Mouse (Mus musculus) liver, embryonic 11.5 days (tissue): ENCODE data around the gene Ppp1r1a. TPM values are rescaled to one million over a fixed set of nuclear protein-coding genes. Genes with fewer than 3 reads are reported as not detected.

Experiments
- ATAC-seq: fragments of 200-750 bp; cut with Nextera tagmentation; replicated peaks from 2 replicates; pipeline ENCODE4 v1.8.0; 2017; ENCODE audit warnings: moderate number of reproducible peaks, mild to moderate bottlenecking, moderate TSS enrichment, moderate library complexity; ENCODE audit not compliant: low FRiP score
- DNase-seq: peaks from one replicate; pipeline ENCODE4 v3.0.0-alpha.2; 2017; ENCODE audit warnings: low spot score
- H3K27ac ChIP-seq: fragments of 300-500 bp; sonication (generic); 2 replicates; pipeline ENCODE4 v1.5.1; 2014; ENCODE audit warnings: mild to moderate bottlenecking, low read depth, low read length, control low read depth
- H3K27me3 ChIP-seq: fragments of 300-500 bp; sonication (generic); replicated peaks from 2 replicates; pipeline ENCODE4 v1.6.1; 2014; ENCODE audit warnings: low read length, mixed read lengths; ENCODE audit not compliant: control insufficient read depth, insufficient read depth
- H3K36me3 ChIP-seq: fragments of 300-500 bp; sonication (generic); 2 replicates; pipeline ENCODE4 v1.6.1; 2014; ENCODE audit warnings: mild to moderate bottlenecking, low read length, moderate library complexity, mixed read lengths; ENCODE audit not compliant: control insufficient read depth, insufficient read depth
- H3K4me1 ChIP-seq: fragments of 300-500 bp; sonication (generic); replicated peaks from 2 replicates; pipeline ENCODE4 v1.6.1; 2014; ENCODE audit warnings: low read length, mixed read lengths; ENCODE audit not compliant: control insufficient read depth, insufficient read depth
- H3K4me2 ChIP-seq: fragments of 300-500 bp; sonication (generic); 2 replicates; pipeline ENCODE4 v1.6.1; 2014; ENCODE audit warnings: mild to moderate bottlenecking, control low read depth, moderate library complexity
- H3K4me3 ChIP-seq: fragments of 300-500 bp; sonication (generic); 2 replicates; pipeline ENCODE4 v1.5.1; 2014; ENCODE audit warnings: low read depth, low read length, control low read depth
- H3K9ac ChIP-seq: fragments of 300-500 bp; sonication (generic); 2 replicates; pipeline ENCODE4 v1.6.1; 2014; ENCODE audit warnings: low read depth, low read length, control low read depth
- H3K9me3 ChIP-seq: fragments of 300-500 bp; sonication (generic); 2 replicates; pipeline ENCODE4 v1.6.1; 2016; ENCODE audit warnings: low read length, inconsistent platforms, mixed read lengths; ENCODE audit not compliant: control insufficient read depth
- WGBS: fragments of 180-500 bp; shearing (Covaris S2); extraction: QIAGEN DNeasy Blood & Tissue Kit; methylation state at CpG from one replicate; pipeline ENCODE4 v1.1.7; 2014; 5-methylcytosine and 5-hydroxymethylcytosine counted together
- polyA plus RNA-seq: library from polyadenylated mRNA; unstranded; fragments of >200 nt; fragmentation: Nextera tagmentation; extraction: Ambion mirVana; gene quantifications from 2 replicates; pipeline ENCODE4 v1.2.1, GENCODE M21; 2014

The Ppp1r1a gene
- polyA plus RNA-seq, 1 experiment from 2014 or later = 2.6 TPM

GRCm38 (mm10) chr15:103522458-103523099 is 15.2 kb downstream of the Ppp1r1a start:
- ATAC-seq = no peak
- H3K9ac ChIP-seq = no peak overlapping the region

GRCm38 (mm10) chr15:103519386-103520378 is 18.1 kb downstream of the Ppp1r1a start:
- H3K36me3 ChIP-seq = no peaks in the 10 kb centered on the region
- H3K27ac ChIP-seq = no peak overlapping the region
- H3K4me3 ChIP-seq = no peak overlapping the region
- ATAC-seq (no peak), DNase-seq (no peak)
- no peak overlapping the region for H3K4me2 ChIP-seq
- H3K9me3 ChIP-seq = no peaks in the 10 kb centered on the region
- H3K4me1 ChIP-seq = no peaks in the 10 kb centered on the region
- no peak overlapping the region for H3K9ac ChIP-seq
- WGBS = 32% methylated on average over 4 of the region's 4 CpGs
- H3K27me3 ChIP-seq = 0 out of 2 replicates have a peak, but pooled peaks cover 2% of the 10 kb centered on the region

More at GRCm38 (mm10) chr15:103522458-103523099, 15.2 kb downstream of the Ppp1r1a start:
- DNase-seq = no peak
- Histone ChIP-seq H3K27me3 (no peaks in the 10 kb centered on the region), H3K4me3 (no peak overlapping the region), H3K36me3 (no peaks in the 10 kb centered on the region), H3K4me1 (no peaks in the 10 kb centered on the region), H3K4me2 (no peak overlapping the region), H3K27ac (no peak overlapping the region), H3K9me3 (no peaks in the 10 kb centered on the region)
- WGBS = 53% methylated on average over 3 of the region's 3 CpGs

GRCm38 (mm10) chr15:103518600-103519385 is 19.0 kb downstream of the Ppp1r1a start:
- H3K27ac ChIP-seq = no peak overlapping the region
- H3K36me3 ChIP-seq = no peaks in the 10 kb centered on the region
- WGBS = 22% methylated on average over 5 of the region's 5 CpGs
- no peaks in the 10 kb centered on the region for H3K4me1 ChIP-seq
- no peaks in the 10 kb centered on the region for H3K9me3 ChIP-seq
- no peak overlapping the region for H3K4me2 ChIP-seq
- DNase-seq (no peak), ATAC-seq (no peak)
- H3K9ac ChIP-seq = no peak overlapping the region
- H3K4me3 ChIP-seq = no peak overlapping the region
- H3K27me3 ChIP-seq = 0 out of 2 replicates have a peak, but pooled peaks cover 2% of the 10 kb centered on the region

GRCm38 (mm10) chr15:103514914-103515313 is 22.9 kb downstream of the Ppp1r1a start:
- H3K27me3 ChIP-seq = 0 out of 2 replicates have a peak, but pooled peaks cover 2% of the 10 kb centered on the region
- no peak overlapping the region for H3K27ac ChIP-seq
- H3K9me3 ChIP-seq = no peaks in the 10 kb centered on the region
- 36% methylated on average over 3 of the region's 3 CpGs for WGBS
- H3K36me3 ChIP-seq = no peaks in the 10 kb centered on the region
- H3K4me3 ChIP-seq = no peak overlapping the region
- no peak for DNase-seq
- H3K4me2 ChIP-seq = peak overlapping the region; percentile 64; the same call in 1 of the 2 replicates
- no peak overlapping the region for H3K9ac ChIP-seq
- ATAC-seq = no peak
- H3K4me1 ChIP-seq = no peaks in the 10 kb centered on the region

- Histone ChIP-seq H3K9me3 (no peaks in the 10 kb centered on the region), H3K27ac (no peak overlapping the region), H3K4me3 (peak overlapping the region; percentile 30; the same call in 1 of the 2 replicates), H3K36me3 (no peaks in the 10 kb centered on the region), H3K27me3 (0 out of 2 replicates have a peak, but pooled peaks cover 2% of the 10 kb centered on the region), H3K4me2 (peak overlapping the region; percentile 64), H3K9ac (no peak overlapping the region), H3K4me1 (no peaks in the 10 kb centered on the region)
- DNase-seq (peak; percentile 62), ATAC-seq (peak; percentile 91)
- 7% methylated on average over 10 of the region's 10 CpGs for WGBS
Measured at GRCm38 (mm10) chr15:103514119-103514518, 23.7 kb downstream of the Ppp1r1a start.

GRCm38 (mm10) chr15:103513621-103514031 is 24.2 kb downstream of the Ppp1r1a start:
- WGBS = 19% methylated on average over 7 of the region's 7 CpGs
- 0 out of 2 replicates have a peak, but pooled peaks cover 2% of the 10 kb centered on the region for H3K27me3 ChIP-seq
- H3K4me2 ChIP-seq = peak overlapping the region; percentile 64
- no peaks in the 10 kb centered on the region for H3K36me3 ChIP-seq
- ATAC-seq (peak; percentile 26; the same call in 1 of the 2 replicates), DNase-seq (no peak)
- no peak overlapping the region for H3K9ac ChIP-seq
- H3K4me3 ChIP-seq = no peak overlapping the region
- no peaks in the 10 kb centered on the region for H3K9me3 ChIP-seq
- no peak overlapping the region for H3K27ac ChIP-seq
- H3K4me1 ChIP-seq = no peaks in the 10 kb centered on the region

- Histone ChIP-seq H3K4me3 (no peak overlapping the region), H3K27ac (no peak overlapping the region), H3K4me2 (no peak overlapping the region), H3K4me1 (no peaks in the 10 kb centered on the region), H3K27me3 (0 out of 2 replicates have a peak, but pooled peaks cover 2% of the 10 kb centered on the region), H3K9ac (no peak overlapping the region), H3K9me3 (no peaks in the 10 kb centered on the region), H3K36me3 (no peaks in the 10 kb centered on the region)
- 44% methylated on average over 1 of the region's 1 CpGs for WGBS
- ATAC-seq = no peak
- DNase-seq = no peak
Measured at GRCm38 (mm10) chr15:103511652-103512051, 26.2 kb downstream of the Ppp1r1a start.

GRCm38 (mm10) chr15:103509317-103509716 is 28.5 kb downstream of the Ppp1r1a start:
- 58% methylated on average over 3 of the region's 3 CpGs for WGBS
- no peaks in the 10 kb centered on the region for H3K36me3 ChIP-seq
- no peak overlapping the region for H3K4me3 ChIP-seq
- H3K4me1 ChIP-seq = no peaks in the 10 kb centered on the region
- no peak overlapping the region for H3K4me2 ChIP-seq
- no peak for ATAC-seq
- peaks cover 10% of the 10 kb centered on the region for H3K27me3 ChIP-seq
- H3K27ac ChIP-seq = no peak overlapping the region
- no peaks in the 10 kb centered on the region for H3K9me3 ChIP-seq
- DNase-seq = no peak
- H3K9ac ChIP-seq = no peak overlapping the region
